Mouse (Mus musculus) small intestine, adult 2 months (tissue): ENCODE data around the gene Otop3. TPM values are rescaled to one million over a fixed set of nuclear protein-coding genes. Genes with fewer than 3 reads are reported as not detected.

Experiments used
- H3K27ac ChIP-seq: fragments of 200-500 bp; 2 replicates; pipeline ENCODE4 v1.5.1; 2012; ENCODE audit warnings: low read depth, low read length, control low read depth, inconsistent platforms; ENCODE audit not compliant: insufficient read depth
- H3K27me3 ChIP-seq: fragments of 200-500 bp; 2 replicates; pipeline ENCODE4 v1.6.1; 2012; ENCODE audit warnings: mild to moderate bottlenecking, moderate library complexity, low read length, inconsistent platforms; ENCODE audit not compliant: control insufficient read depth, insufficient read depth
- H3K36me3 ChIP-seq: fragments of 200-500 bp; 2 replicates; pipeline ENCODE4 v1.6.1; 2012; ENCODE audit warnings: mild to moderate bottlenecking, low read length, control low read depth, inconsistent platforms; ENCODE audit not compliant: control insufficient read depth, insufficient read depth
- H3K4me1 ChIP-seq: fragments of 200-500 bp; 2 replicates; pipeline ENCODE4 v1.6.1; 2012; ENCODE audit warnings: low read length, inconsistent platforms, mixed read lengths; ENCODE audit not compliant: control insufficient read depth, insufficient read depth, insufficient read length
- H3K4me3 ChIP-seq: fragments of 200-500 bp; 2 replicates; pipeline ENCODE4 v1.5.1; 2012; ENCODE audit warnings: low read depth, mild to moderate bottlenecking, control low read depth, inconsistent platforms, low read length, moderate library complexity
- CTCF ChIP-seq: fragments of 200-500 bp; IDR thresholded peaks from 2 replicates; pipeline ENCODE4 v1.5.1; 2012; ENCODE audit warnings: low read depth, mild to moderate bottlenecking, control low read depth, inconsistent platforms, low read length, moderate library complexity, mixed read lengths; ENCODE audit not compliant: insufficient replicate concordance, insufficient read length; ENCODE audit errors: extremely low read depth
- POLR2A ChIP-seq: fragments of 200-500 bp; IDR thresholded peaks from 2 replicates; pipeline ENCODE4 v1.6.1; 2012; ENCODE audit warnings: low read depth, mild to moderate bottlenecking, control low read depth, inconsistent platforms, low read length, moderate library complexity
- WGBS: fragments of 180-500 bp; shearing (Covaris S2); methylation state at CpG from one replicate; pipeline ENCODE4 v1.1.7; 2018; 5-methylcytosine and 5-hydroxymethylcytosine counted together
- polyA plus RNA-seq: library from polyadenylated mRNA; depleted of rRNA; stranded (reverse); fragments of >200 nt; gene quantifications from 2 replicates; pipeline ENCODE4 v1.2.3, GENCODE M21; 2012

The Otop3 gene
- polyA plus RNA-seq, 1 experiment: 0.61 TPM

GRCm38 (mm10) chr11:115372737-115373136 lies 38.2 kb downstream of the Otop3 start:
- 55% methylated on average over 2 of the region's 2 CpGs for WGBS
- Histone ChIP-seq H3K27ac (no peak overlapping the region), H3K36me3 (no peaks in the 10 kb centered on the region), H3K4me1 (peaks cover 9% of the 10 kb centered on the region), H3K27me3 (no peaks in the 10 kb centered on the region; the same call in 1 of the 2 replicates), H3K4me3 (no peak overlapping the region)
- no peak for TF ChIP-seq CTCF
- no peak for TF ChIP-seq POLR2A

DNA sequence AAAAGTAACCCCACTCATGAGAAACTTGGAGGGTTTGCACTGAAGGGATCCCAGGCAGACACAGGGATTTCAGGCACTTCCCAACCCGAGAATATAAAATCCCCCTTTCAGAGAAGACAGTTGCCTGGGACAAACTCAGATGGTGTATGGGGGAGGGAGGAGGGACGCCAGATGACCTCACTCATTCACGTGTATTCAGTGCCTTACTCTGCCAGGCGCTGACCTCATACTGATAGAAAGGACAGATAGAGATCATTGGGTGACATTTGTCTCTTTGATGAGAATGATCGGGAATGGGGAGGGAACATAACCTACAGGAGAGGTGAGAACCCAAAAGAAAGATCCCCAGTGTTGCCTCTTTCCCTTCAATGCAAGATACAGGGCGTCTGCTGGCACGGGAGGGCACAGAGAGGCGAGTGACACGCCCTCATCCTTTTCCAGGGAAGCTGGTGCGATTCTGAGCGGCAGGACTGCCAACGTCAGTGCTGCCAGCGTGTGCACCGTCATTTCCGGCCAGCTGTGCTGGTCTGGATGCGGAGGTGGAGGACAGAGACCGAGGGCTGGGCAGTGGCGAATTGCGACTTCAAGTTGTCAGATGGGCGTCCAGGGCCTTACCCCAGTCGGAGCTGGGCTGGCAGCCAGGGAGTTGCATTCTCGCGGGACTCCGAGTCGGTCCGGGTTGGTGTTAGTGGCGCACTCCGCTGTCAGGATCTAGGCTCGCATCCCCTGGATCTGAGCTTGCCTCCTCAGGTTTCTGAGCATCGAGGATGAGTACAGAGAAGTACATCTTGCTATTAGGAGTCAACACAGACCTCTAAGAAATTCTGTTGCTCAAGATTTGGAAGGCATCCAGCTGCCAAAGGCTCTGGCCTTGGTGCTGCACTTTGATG lies 39.5 kb downstream of the Otop3 start:
- H3K27me3 ChIP-seq: no peaks in the 10 kb centered on the region; the same call in 1 of the 2 replicates
- H3K27ac ChIP-seq: no peak overlapping the region
- H3K4me1 ChIP-seq: peaks cover 9% of the 10 kb centered on the region
- no peak for TF ChIP-seq CTCF
- TF ChIP-seq POLR2A: 0 out of 2 replicates have a peak, but pooled peaks have one; percentile 24
- peak overlapping the region; percentile 63 for H3K4me3 ChIP-seq
- H3K36me3 ChIP-seq: no peaks in the 10 kb centered on the region
- WGBS: 2% methylated on average over 30 of the region's 30 CpGs

GRCm38 (mm10) chr11:115374695-115375425 lies 40.3 kb downstream of the Otop3 start:
- no peaks in the 10 kb centered on the region; the same call in 1 of the 2 replicates for H3K27me3 ChIP-seq
- no peaks in the 10 kb centered on the region for H3K36me3 ChIP-seq
- H3K4me1 ChIP-seq: peaks cover 9% of the 10 kb centered on the region
- TF ChIP-seq POLR2A (no peak), CTCF (no peak)
- WGBS: 57% methylated on average over 12 of the region's 12 CpGs
- no peak overlapping the region for H3K27ac ChIP-seq
- no peak overlapping the region for H3K4me3 ChIP-seq

DNA sequence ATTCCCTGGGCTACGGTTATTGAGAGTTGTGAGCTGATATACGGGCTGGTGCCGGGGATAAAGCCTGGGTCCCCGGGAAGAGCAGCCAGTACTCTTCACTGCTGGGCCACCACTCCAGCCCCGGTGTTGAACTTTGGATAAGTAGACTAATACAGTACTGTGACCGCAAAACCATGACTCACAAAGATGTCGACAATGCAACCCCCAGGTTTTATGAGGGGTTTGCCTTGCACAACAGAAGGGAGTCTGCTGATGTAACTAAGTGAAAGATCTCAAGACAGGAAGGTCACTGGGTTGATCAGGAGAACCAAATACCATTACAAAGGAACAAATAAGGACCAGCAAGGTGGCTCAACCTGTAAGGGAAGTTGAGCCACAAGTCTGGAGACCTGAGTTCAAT lies 42.2 kb downstream of the Otop3 start:
- no peak overlapping the region for H3K4me3 ChIP-seq
- WGBS: 30% methylated on average over 7 of the region's 7 CpGs
- H3K36me3 ChIP-seq: no peaks in the 10 kb centered on the region
- no peaks in the 10 kb centered on the region; the same call in 1 of the 2 replicates for H3K27me3 ChIP-seq
- H3K27ac ChIP-seq: no peak overlapping the region
- H3K4me1 ChIP-seq: peaks cover 9% of the 10 kb centered on the region
- TF ChIP-seq CTCF: no peak
- no peak for TF ChIP-seq POLR2A

- Histone ChIP-seq H3K27me3 (no peaks in the 10 kb centered on the region; the same call in 1 of the 2 replicates), H3K36me3 (no peaks in the 10 kb centered on the region), H3K27ac (no peak overlapping the region), H3K4me3 (no peak overlapping the region), H3K4me1 (peaks cover 11% of the 10 kb centered on the region)
- TF ChIP-seq CTCF: no peak
- no peak for TF ChIP-seq POLR2A
- WGBS: 89% methylated on average over 4 of the region's 4 CpGs
These were observed 42.7 kb downstream of the Otop3 start for GRCm38 (mm10) chr11:115377254-115377653.

DNA sequence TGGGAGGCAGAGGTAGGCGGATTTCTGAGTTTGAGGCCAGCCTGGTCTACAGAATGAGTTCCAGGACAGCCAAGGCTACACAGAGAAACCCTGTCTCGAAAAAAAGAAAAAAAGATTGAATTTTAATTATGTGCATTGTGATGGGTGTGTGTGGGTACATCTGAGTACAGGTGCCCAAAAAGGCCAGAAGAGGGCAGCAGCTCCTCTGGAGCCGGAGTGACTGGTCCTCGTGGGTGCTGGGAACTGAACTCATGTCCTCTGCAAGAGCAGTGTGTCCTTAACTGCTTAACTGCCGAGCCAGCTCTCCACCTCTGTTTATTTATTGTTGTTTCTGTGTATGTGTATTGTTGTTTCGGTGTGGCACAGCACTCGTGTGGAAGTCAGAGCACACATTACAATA lies 43.3 kb downstream of the Otop3 start:
- WGBS: 87% methylated on average over 7 of the region's 7 CpGs
- TF ChIP-seq CTCF (no peak), POLR2A (no peak)

DNA sequence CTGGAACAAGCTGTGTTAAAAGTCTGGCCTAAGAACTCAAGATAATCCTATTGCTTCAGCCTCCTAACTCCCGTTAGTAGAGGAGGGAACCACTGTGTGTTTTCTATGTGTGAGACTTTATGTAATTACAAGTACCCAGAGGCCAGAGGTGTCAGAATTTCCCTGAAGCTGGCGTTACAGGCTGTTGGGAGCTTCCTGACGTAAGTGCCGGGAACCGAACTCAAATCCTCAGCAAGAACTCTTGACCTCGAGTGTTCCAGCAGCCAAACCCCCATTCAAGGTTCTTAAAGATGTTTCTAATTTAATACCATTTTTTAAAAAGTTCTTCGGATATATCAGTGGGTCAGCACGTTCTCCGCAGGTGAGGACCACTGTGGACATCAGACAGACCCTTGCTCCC lies 46.7 kb downstream of the Otop3 start:
- TF ChIP-seq CTCF: no peak
- no peak for TF ChIP-seq POLR2A
- Histone ChIP-seq H3K4me1 (peaks cover 3% of the 10 kb centered on the region), H3K4me3 (peak overlapping the region; percentile 34; the same call in 1 of the 2 replicates), H3K27me3 (no peaks in the 10 kb centered on the region), H3K27ac (peak overlapping the region; percentile 55), H3K36me3 (no peaks in the 10 kb centered on the region)
- WGBS: 35% methylated on average over 9 of the region's 9 CpGs

More for the DNA sequence above, 43.3 kb downstream of the Otop3 start:
- no peaks in the 10 kb centered on the region for H3K36me3 ChIP-seq
- H3K4me3 ChIP-seq: no peak overlapping the region
- H3K27ac ChIP-seq: no peak overlapping the region
- no peaks in the 10 kb centered on the region; the same call in 1 of the 2 replicates for H3K27me3 ChIP-seq
- peaks cover 12% of the 10 kb centered on the region for H3K4me1 ChIP-seq
